Mouse (Mus musculus) stomach, embryonic 15.5 days (tissue): ENCODE results near the gene Rpp38. TPM values are rescaled to one million over a fixed set of nuclear protein-coding genes. Genes with fewer than 3 reads are reported as not detected.

Experiments
- ATAC-seq: fragments of 200-750 bp; cut with Nextera tagmentation; 2 replicates; pipeline ENCODE4 v1.8.0; 2017; ENCODE audit warnings: low read depth, moderate number of reproducible peaks, moderate TSS enrichment; ENCODE audit not compliant: insufficient read depth, low FRiP score
- H3K27ac ChIP-seq: fragments of 300-500 bp; sonication (generic); 2 replicates; pipeline ENCODE4 v1.5.1; 2015; ENCODE audit warnings: mild to moderate bottlenecking, inconsistent platforms
- H3K27me3 ChIP-seq: fragments of 300-500 bp; sonication (generic); replicated peaks from 2 replicates; pipeline ENCODE4 v1.6.1; 2015; ENCODE audit warnings: inconsistent platforms
- H3K36me3 ChIP-seq: fragments of 300-500 bp; sonication (generic); 2 replicates; pipeline ENCODE4 v1.6.1; 2015; ENCODE audit warnings: inconsistent platforms
- H3K4me1 ChIP-seq: fragments of 300-500 bp; sonication (generic); 2 replicates; pipeline ENCODE4 v1.6.1; 2015; ENCODE audit warnings: inconsistent platforms
- H3K4me2 ChIP-seq: fragments of 300-500 bp; sonication (generic); 2 replicates; pipeline ENCODE4 v1.6.1; 2015; ENCODE audit warnings: mild to moderate bottlenecking, inconsistent platforms
- H3K4me3 ChIP-seq: fragments of 300-500 bp; sonication (generic); replicated peaks from 2 replicates; pipeline ENCODE4 v1.5.1; 2015; ENCODE audit warnings: inconsistent platforms
- H3K9ac ChIP-seq: fragments of 300-500 bp; sonication (generic); 2 replicates; pipeline ENCODE4 v1.6.1; 2015; ENCODE audit warnings: inconsistent platforms
- H3K9me3 ChIP-seq: fragments of 300-500 bp; sonication (generic); 2 replicates; pipeline ENCODE4 v1.6.1; 2016; ENCODE audit warnings: inconsistent platforms
- WGBS: fragments of 180-500 bp; shearing (Covaris S2); methylation state at CpG from one replicate; pipeline ENCODE4 v1.1.7; 2015; 5-methylcytosine and 5-hydroxymethylcytosine counted together
- polyA plus RNA-seq: library from polyadenylated mRNA; unstranded; fragments of >200 nt; fragmentation: Nextera tagmentation; extraction: Ambion mirVana; gene quantifications from 2 replicates; pipeline ENCODE4 v1.2.1, GENCODE M21; 2015

Rpp38 gene
- polyA plus RNA-seq, 1 experiment from 2014 or later: 23.5 TPM

DNA sequence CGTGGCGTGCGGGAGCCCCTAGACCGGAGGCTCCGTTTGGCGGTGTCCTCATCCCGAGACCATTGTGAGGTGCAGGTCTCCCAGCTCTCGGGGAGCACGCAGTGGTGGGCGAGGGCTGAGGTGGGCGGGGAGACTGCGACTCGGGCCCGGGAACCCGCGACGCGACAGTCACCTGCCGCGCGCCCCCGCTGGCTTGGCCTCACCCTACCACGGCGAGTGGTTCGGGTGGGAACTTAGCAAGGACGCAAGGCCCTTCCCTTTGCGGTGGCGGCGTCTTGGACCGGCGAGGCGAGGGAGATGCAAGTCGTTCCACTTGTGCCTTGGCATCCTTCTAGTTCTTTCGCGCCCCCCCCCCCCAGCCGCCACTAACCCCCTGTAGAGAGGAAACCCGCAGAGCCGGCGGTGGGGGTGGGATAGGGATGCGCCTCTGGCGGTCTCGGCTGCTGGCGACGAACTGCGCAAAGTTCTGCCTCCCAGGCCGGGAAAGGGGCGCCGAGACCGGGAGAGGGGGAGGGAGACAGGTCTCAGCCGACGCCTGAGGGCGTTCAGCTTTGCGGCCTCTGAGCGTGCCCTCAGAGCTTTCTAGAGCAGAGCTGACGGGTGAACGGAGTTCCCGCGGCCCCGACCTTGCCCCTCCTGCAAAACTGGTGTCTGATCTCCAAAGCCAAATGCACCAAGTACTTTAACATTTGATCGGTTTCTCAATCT lies 47.8 kb downstream of the Rpp38 start:
- H3K4me1 ChIP-seq: peaks cover 6% of the 10 kb centered on the region; the same call in 1 of the 2 replicates
- H3K4me2 ChIP-seq: peak overlapping the region; percentile 78
- H3K27ac ChIP-seq: peak overlapping the region; percentile 87
- peak; percentile 3 for ATAC-seq
- no peaks in the 10 kb centered on the region for H3K9me3 ChIP-seq
- H3K27me3 ChIP-seq: no peaks in the 10 kb centered on the region
- under 1% methylated on average over 57 of the region's 60 CpGs for WGBS
- H3K4me3 ChIP-seq: peak overlapping the region; percentile 91
- H3K36me3 ChIP-seq: no peaks in the 10 kb centered on the region
- peak overlapping the region; percentile 76 for H3K9ac ChIP-seq

- no peaks in the 10 kb centered on the region for H3K27me3 ChIP-seq
- peak within 1 kb of the TSS; percentile 78 for H3K4me2 ChIP-seq
- H3K36me3 ChIP-seq: no peaks in the 10 kb centered on the region
- H3K9ac ChIP-seq: peak within 1 kb of the TSS; percentile 76
- under 1% methylated on average over 84 of the region's 88 CpGs for WGBS
- peak within 1 kb of the TSS; percentile 91 for H3K4me3 ChIP-seq
- peaks cover 6% of the 10 kb centered on the region; the same call in 1 of the 2 replicates for H3K4me1 ChIP-seq
- H3K9me3 ChIP-seq: no peaks in the 10 kb centered on the region
- peak; percentile 96 for ATAC-seq
- peak within 1 kb of the TSS; percentile 87 for H3K27ac ChIP-seq
These were observed 48.6 kb downstream of the Rpp38 start, which contains the start of gene Nmt2 for GRCm38 (mm10) chr2:3283602-3284472. TSS of gene Nmt2 (plus strand) at chr2:3284212.

GRCm38 (mm10) chr2:3282866-3283601 lies 49.4 kb downstream of the Rpp38 start:
- H3K27me3 ChIP-seq: no peaks in the 10 kb centered on the region
- WGBS: 9% methylated on average over 12 of the region's 12 CpGs
- peak overlapping the region; percentile 54 for H3K4me2 ChIP-seq
- no peak overlapping the region for H3K9ac ChIP-seq
- H3K4me1 ChIP-seq: peaks cover 6% of the 10 kb centered on the region; the same call in 1 of the 2 replicates
- no peak for ATAC-seq
- peak overlapping the region; percentile 77 for H3K27ac ChIP-seq
- H3K9me3 ChIP-seq: no peaks in the 10 kb centered on the region
- no peaks in the 10 kb centered on the region for H3K36me3 ChIP-seq
- H3K4me3 ChIP-seq: peak overlapping the region; percentile 46

DNA sequence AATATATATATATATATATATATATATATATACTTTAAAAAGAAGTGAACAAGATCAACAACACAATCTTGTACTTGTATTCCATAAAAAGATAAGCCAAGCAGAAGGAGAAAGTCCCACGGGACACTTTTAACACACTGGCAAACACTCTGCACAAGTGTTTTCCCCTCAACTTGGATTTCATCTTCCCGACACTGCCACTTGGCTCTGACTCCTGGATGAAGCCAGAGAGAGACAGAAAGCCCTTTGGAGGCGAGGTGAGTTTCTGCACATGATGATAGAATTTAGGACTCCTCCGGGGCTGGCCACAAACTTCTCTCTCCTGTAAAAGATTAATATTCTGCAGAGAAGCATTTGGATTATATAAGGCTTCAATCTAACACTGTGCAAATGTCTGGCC lies 51.1 kb downstream of the Rpp38 start:
- Histone ChIP-seq H3K4me2 (no peak overlapping the region), H3K9ac (no peak overlapping the region), H3K36me3 (no peaks in the 10 kb centered on the region), H3K4me1 (peaks cover 6% of the 10 kb centered on the region; the same call in 1 of the 2 replicates), H3K9me3 (no peaks in the 10 kb centered on the region), H3K4me3 (no peak overlapping the region), H3K27me3 (no peaks in the 10 kb centered on the region), H3K27ac (no peak overlapping the region)
- ATAC-seq: no peak
- WGBS: 76% methylated on average over 4 of the region's 4 CpGs

Other genes with a start within 250 kb of the Rpp38 start
- 26.7 and 29.1 TPM in 2 replicates for gene Fam171a1, start 218.4 kb downstream of the Rpp38 start, polyA plus RNA-seq
- gene Nmt2, start 48.4 kb downstream of the Rpp38 start, polyA plus RNA-seq: 38.2 and 39.7 TPM in 2 replicates
- 0.91 and 2.0 TPM in 2 replicates for gene Acbd7, start 3.5 kb upstream of the Rpp38 start, polyA plus RNA-seq
- gene Olah, start 64.6 kb upstream of the Rpp38 start, polyA plus RNA-seq: not detected in 2 replicates
- gene Meig1, start 90.0 kb upstream of the Rpp38 start, polyA plus RNA-seq: 0.39 and 0.62 TPM in 2 replicates
- gene Dclre1c, start 91.5 kb upstream of the Rpp38 start, polyA plus RNA-seq: 6.4 and 6.6 TPM in 2 replicates
- 11.9 and 12.2 TPM in 2 replicates for gene Suv39h2, start 142.4 kb upstream of the Rpp38 start, polyA plus RNA-seq
- 3.9 and 4.0 TPM in 2 replicates for gene Gm45902, start 180.1 kb upstream of the Rpp38 start, polyA plus RNA-seq
- gene Hspa14, start 180.2 kb upstream of the Rpp38 start, polyA plus RNA-seq: 93.7 and 96.5 TPM in 2 replicates
- gene Cdnf, start 180.4 kb upstream of the Rpp38 start, polyA plus RNA-seq: 0.12 and 0.14 TPM in 2 replicates
- 36.4 and 38.3 TPM in 2 replicates for gene Fam107b, start 237.8 kb upstream of the Rpp38 start, polyA plus RNA-seq